ENCODE assay signal across 8 mouse cellular contexts in genomic region chr9:107950460-107951355, GRCm38 (mm10). TPM values are rescaled to one million over a fixed set of nuclear protein-coding genes. Genes with fewer than 3 reads are reported as not detected.
A peak's percentile ranks its signal among the peaks of the same experiment; 100 is the strongest.
DNase-seq lines count a peak whose midpoint lies in the region; ATAC-seq lines count a peak whose summit lies in the region.

No protein-coding gene starts in this region.

- no peaks in the 10 kb centered on the region for H3K27me3 ChIP-seq in hindbrain, embryonic 15.5 days

- H3K27ac ChIP-seq in hindbrain, embryonic 15.5 days (replicated peaks), result peak overlapping the region; percentile 84

- peak overlapping the region; percentile 47 for H3K4me3 ChIP-seq in hindbrain, embryonic 15.5 days

- H3K36me3 ChIP-seq in hindbrain, embryonic 15.5 days, result no peaks in the 10 kb centered on the region

- peak; percentile 83 for DNase-seq in T-cell, adult 2 months (ENCODE audit: low spot score)
- DNase-seq in cerebellum, postnatal 36 days, result peak; percentile 88 to 91
- DNase-seq in frontal cortex, postnatal 36 days (ENCODE audit: low spot score in 2 of 2), result peak; percentile 87 to 93
- peak; percentile 85 to 86 for DNase-seq in layer of hippocampus, postnatal 36 days
- DNase-seq in lung, postnatal 25 days (ENCODE audit: low spot score), result peak; percentile 93
- peak; percentile 83 for DNase-seq in retina, adult 2 months (ENCODE audit: low read depth, low spot score)
- DNase-seq in thymus, postnatal 25 days, result peak; percentile 87

- 17% methylated on average over 45 of the region's 45 CpGs for WGBS in hindbrain, embryonic 15.5 days

- H3K9ac ChIP-seq in hindbrain, embryonic 15.5 days, result peak overlapping the region; percentile 64

- H3K4me2 ChIP-seq in hindbrain, embryonic 15.5 days, result peak overlapping the region; percentile 66

- ATAC-seq in hindbrain, embryonic 15.5 days (ENCODE audit: low FRiP score, low read depth), result peak; percentile 97

- H3K4me1 ChIP-seq in hindbrain, embryonic 15.5 days (replicated peaks), result peaks cover 11% of the 10 kb centered on the region

- H3K9me3 ChIP-seq in hindbrain, embryonic 15.5 days, result no peaks in the 10 kb centered on the region

RNA-seq across cellular contexts. Expression of gene Traip, which starts 0.8 kb away (rescaled TPM):
- polyA plus RNA-seq in hindbrain, embryonic 15.5 days (2015; fragmentation: Nextera tagmentation; extraction: Ambion mirVana), result 8.4 and 10.5 TPM in 2 replicates
- total RNA-seq in layer of hippocampus, postnatal 36 days (2021), result 10 to 100 TPM; 28.2 to 29.2 TPM

RNA-seq across cellular contexts. Expression of gene Camkv, which starts 15.2 kb away (rescaled TPM):
- polyA plus RNA-seq in hindbrain, embryonic 15.5 days (2015; fragmentation: Nextera tagmentation; extraction: Ambion mirVana), result 38.9 and 47.2 TPM in 2 replicates
- total RNA-seq in layer of hippocampus, postnatal 36 days (2021), result 100 to 1,000 TPM; 510 to 566 TPM

RNA-seq across cellular contexts. Expression of gene Actl11, which starts 22.4 kb away (rescaled TPM):
- not detected in 2 replicates for polyA plus RNA-seq in hindbrain, embryonic 15.5 days (2015; fragmentation: Nextera tagmentation; extraction: Ambion mirVana)
- not detected for total RNA-seq in layer of hippocampus, postnatal 36 days (2021)

RNA-seq across cellular contexts. Expression of gene Uba7, which starts 24.6 kb away (rescaled TPM):
- 6.4 and 8.2 TPM in 2 replicates for polyA plus RNA-seq in hindbrain, embryonic 15.5 days (2015; fragmentation: Nextera tagmentation; extraction: Ambion mirVana)
- total RNA-seq in layer of hippocampus, postnatal 36 days (2021), result 1 to 10 TPM; 4.6 to 5.2 TPM

RNA-seq across cellular contexts. Expression of gene Gm20661, which starts 32.1 kb away (rescaled TPM):
- polyA plus RNA-seq in hindbrain, embryonic 15.5 days (2015; fragmentation: Nextera tagmentation; extraction: Ambion mirVana), result 1.1 and 1.5 TPM in 2 replicates
- 1 to 10 TPM; 1.2 to 2.3 TPM for total RNA-seq in layer of hippocampus, postnatal 36 days (2021)

Comparison
In these comparisons a context has a peak if more than half of its experiments do, and no peak if none do; other contexts are left out.
1. Peak in every context shown above with its lines: DNase-seq, ATAC-seq, H3K4me3 ChIP-seq and H3K27ac ChIP-seq.